Mouse (Mus musculus) midbrain, postnatal 0 days (tissue): ENCODE results near the gene Fmod. TPM values are rescaled to one million over a fixed set of nuclear protein-coding genes. Genes with fewer than 3 reads are reported as not detected.

Experiments used
- ATAC-seq: fragments of 200-750 bp; cut with Nextera tagmentation; 2 replicates; pipeline ENCODE4 v1.8.0; 2017; ENCODE audit warnings: moderate number of reproducible peaks, mild to moderate bottlenecking, moderate TSS enrichment, moderate library complexity; ENCODE audit not compliant: low FRiP score
- DNase-seq: peaks from one replicate; pipeline ENCODE4 v3.0.0-alpha.2; 2015; ENCODE audit warnings: low spot score
- H3K27ac ChIP-seq: fragments of 300-500 bp; sonication (generic); 2 replicates; pipeline ENCODE4 v1.5.1; 2014; ENCODE audit warnings: low read depth, mild to moderate bottlenecking, low read length, mixed read lengths
- H3K27me3 ChIP-seq: fragments of 300-500 bp; sonication (generic); 2 replicates; pipeline ENCODE4 v1.6.1; 2014; ENCODE audit warnings: low read length, control low read depth, mixed read lengths; ENCODE audit not compliant: insufficient read depth
- H3K36me3 ChIP-seq: fragments of 300-500 bp; sonication (generic); 2 replicates; pipeline ENCODE4 v1.6.1; 2014; ENCODE audit warnings: low read length, control low read depth, mixed read lengths; ENCODE audit not compliant: insufficient read depth
- H3K4me1 ChIP-seq: fragments of 300-500 bp; sonication (generic); 2 replicates; pipeline ENCODE4 v1.6.1; 2014; ENCODE audit warnings: mild to moderate bottlenecking, control low read depth, antibody characterized with exemption, low read length, mixed read lengths; ENCODE audit not compliant: insufficient read depth
- H3K4me2 ChIP-seq: fragments of 300-500 bp; sonication (generic); 2 replicates; pipeline ENCODE4 v1.6.1; 2014; ENCODE audit warnings: low read depth, mild to moderate bottlenecking, low read length, mixed read lengths; ENCODE audit not compliant: poor library complexity, severe bottlenecking
- H3K4me3 ChIP-seq: fragments of 300-500 bp; sonication (generic); 2 replicates; pipeline ENCODE4 v1.5.1; 2014; ENCODE audit warnings: low read depth, mild to moderate bottlenecking, low read length, moderate library complexity
- H3K9ac ChIP-seq: fragments of 300-500 bp; sonication (generic); replicated peaks from 2 replicates; pipeline ENCODE4 v1.6.1; 2014; ENCODE audit warnings: mild to moderate bottlenecking, low read length, moderate library complexity, mixed read lengths; ENCODE audit not compliant: poor library complexity, severe bottlenecking
- H3K9me3 ChIP-seq: fragments of 300-500 bp; sonication (generic); 2 replicates; pipeline ENCODE4 v1.6.1; 2016; ENCODE audit warnings: low read length, control low read depth
- CTCF ChIP-seq: IDR thresholded peaks from 2 replicates; pipeline ENCODE4 v1.5.1; 2016; ENCODE audit warnings: antibody characterized with exemption, mild to moderate bottlenecking
- WGBS: fragments of 180-500 bp; shearing (Covaris S2); extraction: QIAGEN DNeasy Blood & Tissue Kit; methylation state at CpG from one replicate; pipeline ENCODE4 v1.1.7; 2014; 5-methylcytosine and 5-hydroxymethylcytosine counted together
- polyA plus RNA-seq: library from polyadenylated mRNA; unstranded; fragments of >200 nt; fragmentation: Nextera tagmentation; extraction: Ambion mirVana; gene quantifications from 2 replicates; pipeline ENCODE4 v1.2.1, GENCODE M21; 2015
- total RNA-seq: library from RNA; depleted of rRNA; stranded (reverse); fragments of >200 nt; gene quantifications from 2 replicates; pipeline ENCODE4 v1.2.3, GENCODE M21; 2014

The Fmod gene
- total and polyA plus RNA-seq, 2 experiments from 2014 or later = 17.1 to 24.8 TPM

- no peak for TF ChIP-seq CTCF
- no peak for ATAC-seq
- H3K9me3 ChIP-seq = no peaks in the 10 kb centered on the region
- H3K36me3 ChIP-seq = no peaks in the 10 kb centered on the region
- no peak overlapping the region for H3K9ac ChIP-seq
- 84% methylated on average over 8 of the region's 8 CpGs for WGBS
- H3K27me3 ChIP-seq = no peaks in the 10 kb centered on the region
- no peak for DNase-seq
- peaks cover 20% of the 10 kb centered on the region for H3K4me1 ChIP-seq
- no peak overlapping the region for H3K4me2 ChIP-seq
- H3K4me3 ChIP-seq = no peak overlapping the region
- H3K27ac ChIP-seq = no peak overlapping the region
Measured at GRCm38 (mm10) chr1:134057736-134058135, 20.7 kb downstream of the Fmod start.

GRCm38 (mm10) chr1:134058870-134059269, 21.8 kb downstream of the Fmod start:
- DNase-seq = no peak
- no peak for TF ChIP-seq CTCF
- H3K4me3 ChIP-seq = no peak overlapping the region
- peaks cover 26% of the 10 kb centered on the region for H3K4me1 ChIP-seq
- H3K9ac ChIP-seq = no peak overlapping the region
- no peak for ATAC-seq
- H3K36me3 ChIP-seq = no peaks in the 10 kb centered on the region
- no peak overlapping the region for H3K4me2 ChIP-seq
- H3K27me3 ChIP-seq = no peaks in the 10 kb centered on the region
- 59% methylated on average over 6 of the region's 6 CpGs for WGBS
- H3K27ac ChIP-seq = no peak overlapping the region
- no peaks in the 10 kb centered on the region for H3K9me3 ChIP-seq

GRCm38 (mm10) chr1:134059739-134060695, 23.0 kb downstream of the Fmod start:
- WGBS = 70% methylated on average over 16 of the region's 16 CpGs
- peak; percentile 60 for TF ChIP-seq CTCF
- Histone ChIP-seq H3K4me3 (peak overlapping the region; percentile 31; the same call in 1 of the 2 replicates), H3K9ac (peak overlapping the region; percentile 69; the same call in 1 of the 2 replicates), H3K4me2 (peak overlapping the region; percentile 71), H3K36me3 (no peaks in the 10 kb centered on the region), H3K4me1 (peaks cover 29% of the 10 kb centered on the region), H3K27me3 (no peaks in the 10 kb centered on the region), H3K27ac (peak overlapping the region; percentile 94), H3K9me3 (no peaks in the 10 kb centered on the region)
- ATAC-seq = no peak
- DNase-seq = no peak

- Histone ChIP-seq H3K9ac (peak overlapping the region; percentile 69), H3K27ac (peak overlapping the region; percentile 94), H3K9me3 (no peaks in the 10 kb centered on the region), H3K36me3 (no peaks in the 10 kb centered on the region), H3K4me1 (peaks cover 32% of the 10 kb centered on the region), H3K4me3 (peak overlapping the region; percentile 31), H3K4me2 (peak overlapping the region; percentile 71), H3K27me3 (no peaks in the 10 kb centered on the region)
- WGBS = 1% methylated on average over 31 of the region's 31 CpGs
- DNase-seq (peak; percentile 96), ATAC-seq (peak; percentile 90)
- peak; percentile 45 for TF ChIP-seq CTCF
Measured at GRCm38 (mm10) chr1:134060849-134061569, 24.0 kb downstream of the Fmod start.

GRCm38 (mm10) chr1:134061915-134062314, 24.9 kb downstream of the Fmod start:
- ATAC-seq (no peak), DNase-seq (no peak)
- TF ChIP-seq CTCF = no peak
- H3K9ac ChIP-seq = no peak overlapping the region
- no peak overlapping the region for H3K4me2 ChIP-seq
- WGBS = 40% methylated on average over 3 of the region's 3 CpGs
- H3K9me3 ChIP-seq = no peaks in the 10 kb centered on the region
- H3K4me3 ChIP-seq = no peak overlapping the region
- H3K27me3 ChIP-seq = no peaks in the 10 kb centered on the region
- no peaks in the 10 kb centered on the region for H3K36me3 ChIP-seq
- H3K27ac ChIP-seq = peak overlapping the region; percentile 94
- H3K4me1 ChIP-seq = peaks cover 36% of the 10 kb centered on the region
